Mouse (Mus musculus): Measurements from ENCODE around the gene Gm28308.

- TF ChIP-seq EP300 (IDR thresholded peaks at IDR 0.05; ENCODE audit: low read depth): no peak
- TF ChIP-seq CTCF (IDR thresholded peaks at IDR 0.05; ENCODE audit: low read depth): no peak
Measured at GRCm38 (mm10) chr6:52211961-52212360, 1.2 kb downstream of the Gm28308 start.
